Mouse (Mus musculus) C2C12 (cell line): ENCODE data around the gene Olfr460.

Experiments
- CEBPB ChIP-seq: IDR thresholded peaks from one replicate; pipeline ENCODE4 v1.6.1; 2011; ENCODE audit warnings: low read depth, mild to moderate bottlenecking, control low read depth, moderate library complexity
- CTCF ChIP-seq: IDR thresholded peaks from one replicate; pipeline ENCODE4 v1.5.1; 2011; ENCODE audit not compliant: control insufficient read depth, insufficient read depth, insufficient read length
- FOSL1 ChIP-seq: IDR thresholded peaks from one replicate; pipeline ENCODE4 v1.8.0; 2011; ENCODE audit warnings: mild to moderate bottlenecking, low read length; ENCODE audit not compliant: poor library complexity, insufficient read depth, severe bottlenecking
- MAX ChIP-seq: IDR thresholded peaks from one replicate; pipeline ENCODE4 v1.6.1; 2011; ENCODE audit warnings: mild to moderate bottlenecking, control low read depth
- MYOD1 ChIP-seq: IDR thresholded peaks from one replicate; pipeline ENCODE4 v1.6.1; 2011; ENCODE audit warnings: low read depth; ENCODE audit not compliant: control insufficient read depth, insufficient read length
- MYOG ChIP-seq: IDR thresholded peaks from one replicate; pipeline ENCODE4 v1.6.1; 2011; ENCODE audit not compliant: control insufficient read depth, insufficient read length; ENCODE audit errors: extremely low read depth
- USF1 ChIP-seq: IDR thresholded peaks from one replicate; pipeline ENCODE4 v1.6.1; 2011; ENCODE audit warnings: low read depth, mild to moderate bottlenecking, control low read depth, moderate library complexity

- TF ChIP-seq CTCF (no peak), USF1 (no peak), CEBPB (no peak), MYOD1 (no peak), FOSL1 (no peak), MYOG (no peak), MAX (no peak)
Measured at GRCm38 (mm10) chr6:40585645-40586044, 16.4 kb downstream of the Olfr460 start, which contains the start of gene Clec5a.
